Mouse (Mus musculus) lung, postnatal 0 days (tissue): ENCODE data around the gene Adm2.

ENCODE experiments used
- CTCF ChIP-seq: IDR thresholded peaks from 2 replicates; pipeline ENCODE4 v1.5.1; 2016; ENCODE audit warnings: antibody characterized with exemption, mild to moderate bottlenecking
- EP300 ChIP-seq: IDR thresholded peaks from 2 replicates; pipeline ENCODE4 v1.6.1; 2016; ENCODE audit warnings: antibody characterized with exemption, mild to moderate bottlenecking, control low read depth

DNA sequence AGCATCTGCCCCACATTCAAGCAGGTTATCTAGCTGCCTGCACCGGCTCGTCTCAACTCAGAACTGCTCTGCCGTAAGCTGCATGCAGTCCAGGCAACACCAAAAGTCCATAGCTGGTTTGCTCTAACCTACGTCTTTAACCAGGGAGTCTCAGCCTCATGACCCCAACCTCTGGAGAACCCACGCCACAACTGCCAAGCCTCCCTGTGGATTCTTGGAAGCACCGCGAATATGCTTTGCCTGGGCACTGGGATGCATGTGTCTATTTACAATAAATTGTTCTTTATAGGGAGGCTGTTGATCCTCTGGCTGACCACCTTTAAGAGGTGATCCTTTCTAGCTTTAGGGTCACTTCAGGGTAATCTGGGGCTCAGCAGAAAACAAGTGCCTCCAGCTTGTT lies 50.0 kb downstream of the Adm2 start:
- TF ChIP-seq CTCF (no peak), EP300 (no peak)
